Mouse (Mus musculus) adrenal gland, adult 18-20 months (tissue): ENCODE measurements around the gene Zfp277. TPM values are rescaled to one million over a fixed set of nuclear protein-coding genes. Genes with fewer than 3 reads are reported as not detected.

Source experiments
- DNase-seq, 2 experiments: peaks; one replicate each; pipeline ENCODE4 v3.0.0; 2021 to 2022; ENCODE audit warnings: low spot score in 2 of 2
- total RNA-seq, 2 experiments: library from RNA; stranded (reverse); gene quantifications; 1 replicate in 1 of 2; 2 replicates in 1 of 2; pipeline ENCODE4 v1.2.3; 2021

The Zfp277 gene
- total RNA-seq, 2 experiments from 2014 or later = 11.6 to 15.2 TPM

DNA sequence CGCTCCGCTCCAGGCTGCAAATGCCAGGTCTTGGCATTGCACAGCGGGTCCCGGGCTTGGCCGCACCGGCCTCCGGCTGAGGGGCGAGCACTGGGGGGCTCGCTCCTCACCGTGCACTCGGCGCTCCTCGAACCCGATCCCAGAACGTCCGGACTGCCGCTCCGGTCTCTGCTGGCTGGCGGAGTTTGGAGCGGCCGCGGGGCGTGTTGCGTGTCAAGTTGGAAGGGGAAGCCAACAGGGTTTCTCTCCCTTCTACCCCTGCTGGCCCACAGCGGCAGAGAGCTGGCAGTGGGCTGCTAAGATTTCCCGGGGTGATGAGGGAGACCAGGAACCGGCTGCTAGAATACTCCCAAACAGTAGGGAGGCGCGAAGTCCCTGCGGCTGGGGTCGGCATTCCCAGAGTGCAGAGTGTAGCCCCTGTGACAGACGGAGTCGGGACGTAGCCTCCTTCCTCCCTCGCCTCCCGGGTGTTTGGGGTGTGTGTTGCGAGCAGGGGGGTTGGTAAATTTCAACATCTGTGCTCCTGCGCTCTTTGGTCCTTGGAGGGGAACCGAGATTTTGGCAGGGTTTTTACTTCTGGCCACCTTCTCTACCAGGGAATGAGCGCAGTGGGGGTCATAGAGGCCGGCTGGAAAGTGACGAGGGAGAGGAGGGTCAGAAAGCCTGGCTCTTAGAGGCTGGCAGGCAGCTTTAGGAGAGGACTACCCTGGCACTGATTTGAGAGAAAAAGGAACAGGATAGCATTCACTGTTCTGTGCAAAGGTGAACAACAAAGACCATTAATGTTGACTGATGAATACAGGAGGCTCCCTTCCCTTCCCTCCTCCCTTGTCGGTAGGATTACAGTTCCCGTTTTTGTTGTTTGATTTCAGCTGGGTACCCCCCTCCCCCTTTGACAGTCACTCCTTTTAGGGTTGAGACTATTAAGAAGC lies 1.0 kb upstream of the Zfp277 start:
- DNase-seq = peak; percentile 54 to 58

DNA sequence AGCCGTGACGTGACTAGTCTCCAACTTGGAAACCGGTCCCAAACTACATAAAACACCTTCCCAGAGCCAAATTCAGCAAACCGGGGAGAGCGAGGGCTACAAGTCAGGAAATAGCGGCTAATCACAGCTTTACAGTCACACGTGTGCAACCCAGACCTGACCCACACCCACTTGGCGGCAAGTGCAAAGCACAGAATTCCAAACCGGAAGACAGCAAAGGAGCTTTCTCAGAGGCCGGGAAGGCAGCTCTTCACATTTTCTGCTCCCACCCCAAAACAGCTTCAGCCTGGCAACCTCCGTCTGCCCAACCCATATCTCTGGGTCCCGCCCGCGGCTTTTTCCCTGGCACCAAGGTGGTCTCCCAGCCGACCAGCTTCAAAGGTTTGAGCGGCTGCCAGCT lies 496 bp downstream of the Zfp277 start:
- DNase-seq = no peak

DNA sequence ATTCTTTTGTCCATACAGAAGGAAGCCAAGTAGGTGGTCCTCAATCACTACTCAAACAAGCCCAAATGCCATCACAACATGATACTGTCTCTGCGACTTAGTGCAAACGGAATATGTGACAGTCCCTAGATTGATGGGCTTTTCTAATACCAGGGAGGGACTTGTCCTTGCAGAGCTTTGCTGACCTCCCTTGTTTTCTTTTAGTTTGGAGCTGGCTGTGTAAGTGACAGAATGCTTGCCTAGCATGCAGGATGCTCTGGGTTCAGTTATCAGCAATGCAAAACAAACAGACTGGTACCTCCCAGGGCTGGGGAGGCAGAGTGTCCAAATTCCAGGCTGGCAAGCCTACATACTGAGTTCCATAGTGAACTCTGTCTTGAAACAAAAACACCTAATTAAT lies 7.7 kb downstream of the Zfp277 start:
- DNase-seq = no peak

DNA sequence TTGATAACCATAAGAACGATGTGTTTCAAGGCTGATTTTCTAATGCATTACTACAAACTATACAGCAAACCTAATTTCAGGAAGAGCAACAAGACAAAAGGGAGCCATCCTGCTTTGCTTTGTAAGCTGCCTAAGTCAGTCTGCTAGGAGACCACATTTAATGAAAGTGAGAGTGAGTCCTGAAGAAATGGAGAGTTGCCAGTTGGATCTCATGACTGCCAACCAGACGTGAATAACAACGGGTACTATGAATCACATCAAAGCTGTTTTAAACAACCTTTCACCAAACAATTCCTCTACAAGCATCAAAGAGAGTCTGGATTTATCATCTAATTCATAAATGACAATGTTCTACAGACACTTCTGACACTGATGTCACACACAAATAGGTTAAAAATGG lies 11.6 kb downstream of the Zfp277 start:
- no peak for DNase-seq

DNA sequence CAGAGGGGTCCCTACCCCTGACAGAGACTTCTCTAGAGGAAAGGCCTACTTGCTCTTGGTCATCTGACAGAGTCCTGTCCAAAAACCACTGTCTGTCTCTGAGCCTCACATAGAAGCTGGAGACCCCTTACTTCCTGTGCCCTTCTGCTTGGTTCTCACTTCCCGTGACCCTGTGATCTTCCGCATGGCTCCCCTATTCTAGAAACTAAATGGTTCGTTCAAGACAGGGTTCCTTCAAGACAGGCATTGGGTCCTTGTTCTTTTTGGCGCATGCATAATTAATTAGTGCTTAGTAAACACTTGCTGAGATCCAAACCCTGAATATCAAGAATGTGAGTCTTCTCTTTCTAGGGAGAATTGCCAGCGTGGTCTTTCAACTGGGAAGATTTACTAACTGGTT lies 14.6 kb downstream of the Zfp277 start:
- DNase-seq = no peak

DNA sequence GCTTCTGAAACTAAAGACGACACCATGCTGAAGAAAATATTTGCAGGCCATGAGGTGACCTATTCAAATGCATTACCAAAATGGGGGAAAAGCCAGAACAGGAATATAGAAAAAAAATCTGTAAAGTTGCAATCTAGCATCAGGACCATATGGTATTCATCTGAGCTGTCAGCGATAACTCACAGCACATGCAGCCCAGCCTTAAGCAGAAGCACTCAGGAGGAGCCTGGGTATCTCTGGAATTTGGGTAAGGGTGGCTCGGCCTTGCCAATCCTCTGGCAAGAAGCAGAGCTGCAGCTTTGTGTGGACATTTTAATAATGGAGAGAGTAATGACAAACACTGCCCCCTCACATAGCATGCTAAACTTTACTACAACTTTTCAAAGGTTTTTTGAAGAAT lies 15.7 kb downstream of the Zfp277 start:
- no peak for DNase-seq

DNA sequence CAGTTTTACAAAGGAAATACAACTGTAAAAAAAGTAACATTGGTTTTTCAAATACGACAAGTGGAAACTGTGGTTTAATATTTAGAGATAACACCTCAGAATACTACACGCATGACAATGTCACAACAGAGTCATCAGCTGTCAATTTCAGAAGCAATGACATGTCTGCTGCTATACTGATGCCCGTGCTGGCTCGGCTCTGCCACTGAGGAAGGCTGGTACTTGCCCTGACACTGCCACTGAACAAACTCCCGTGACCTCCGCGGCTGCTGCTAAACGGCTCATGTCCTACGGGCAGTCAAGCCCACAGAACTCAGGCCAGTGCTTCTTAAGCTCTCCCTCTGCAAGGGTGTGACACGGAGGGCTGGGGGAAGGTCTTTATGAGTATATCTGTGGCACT lies 18.1 kb downstream of the Zfp277 start:
- no peak for DNase-seq

DNA sequence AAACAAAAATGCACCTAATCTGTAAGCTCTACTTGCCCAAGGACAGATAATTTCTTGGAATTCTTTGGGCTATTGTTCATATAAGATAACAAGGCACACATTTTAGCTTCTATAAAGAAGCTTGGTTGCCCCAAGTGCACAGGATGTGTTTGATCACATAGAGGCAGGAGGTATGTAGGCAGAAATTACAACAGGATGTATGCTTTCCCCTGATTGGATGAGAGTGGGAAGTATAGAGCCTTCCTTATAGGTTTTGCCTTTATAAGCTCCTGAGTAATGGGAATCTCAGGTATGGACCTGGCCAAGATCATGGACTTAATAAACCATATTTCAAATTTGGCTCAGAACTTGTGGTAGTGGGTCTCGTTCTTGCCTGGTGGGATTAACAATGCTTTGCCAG lies 20.7 kb downstream of the Zfp277 start:
- DNase-seq = no peak

DNA sequence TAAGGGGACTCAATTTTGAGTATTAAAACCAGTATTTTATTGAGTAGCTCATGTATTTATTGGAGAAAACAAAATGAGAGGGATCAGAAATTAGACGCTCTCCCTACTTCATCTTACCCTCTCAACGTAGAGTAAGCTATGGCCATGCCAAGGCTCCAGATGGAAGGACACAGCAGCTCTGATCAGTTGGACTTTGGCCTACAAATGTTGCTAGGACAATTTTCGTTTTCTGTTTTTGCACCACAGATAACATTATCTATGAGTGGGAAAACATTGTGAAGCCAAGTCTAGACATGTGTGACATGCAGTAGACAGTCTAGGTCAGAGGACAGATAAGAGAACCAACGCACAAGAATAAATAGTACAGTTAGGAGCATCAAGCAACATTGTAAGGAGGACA lies 28.4 kb downstream of the Zfp277 start:
- no peak for DNase-seq

DNA sequence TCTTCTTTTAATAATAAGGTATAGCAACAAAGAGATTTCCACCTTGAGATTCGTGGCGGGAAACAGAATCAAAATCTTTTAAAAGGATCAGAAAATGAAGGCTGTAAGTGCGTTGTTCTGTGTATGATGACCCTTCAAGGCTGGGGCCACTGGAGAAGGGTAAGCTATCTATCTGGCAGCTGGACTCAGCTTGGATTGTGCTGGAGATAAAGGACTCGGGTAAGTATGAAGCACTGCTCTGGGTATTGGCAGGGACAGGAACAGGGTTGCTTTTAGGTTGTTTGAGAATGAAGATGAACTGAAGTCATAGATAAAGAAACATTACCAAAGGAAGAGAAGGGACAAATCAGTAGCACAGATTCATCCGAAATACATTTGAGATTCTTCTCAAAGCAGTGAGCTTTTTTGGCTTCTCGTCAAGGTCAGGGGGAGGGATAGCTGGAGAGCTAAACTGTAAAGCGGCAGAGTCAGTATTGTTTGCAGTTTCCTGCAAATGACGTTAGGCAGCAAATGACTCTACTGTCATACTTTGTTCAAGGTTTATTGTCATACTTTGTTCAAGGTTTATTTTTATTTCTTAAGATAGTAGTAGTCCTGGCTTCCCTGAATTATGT lies 30.3 kb downstream of the Zfp277 start:
- no peak for DNase-seq

DNA sequence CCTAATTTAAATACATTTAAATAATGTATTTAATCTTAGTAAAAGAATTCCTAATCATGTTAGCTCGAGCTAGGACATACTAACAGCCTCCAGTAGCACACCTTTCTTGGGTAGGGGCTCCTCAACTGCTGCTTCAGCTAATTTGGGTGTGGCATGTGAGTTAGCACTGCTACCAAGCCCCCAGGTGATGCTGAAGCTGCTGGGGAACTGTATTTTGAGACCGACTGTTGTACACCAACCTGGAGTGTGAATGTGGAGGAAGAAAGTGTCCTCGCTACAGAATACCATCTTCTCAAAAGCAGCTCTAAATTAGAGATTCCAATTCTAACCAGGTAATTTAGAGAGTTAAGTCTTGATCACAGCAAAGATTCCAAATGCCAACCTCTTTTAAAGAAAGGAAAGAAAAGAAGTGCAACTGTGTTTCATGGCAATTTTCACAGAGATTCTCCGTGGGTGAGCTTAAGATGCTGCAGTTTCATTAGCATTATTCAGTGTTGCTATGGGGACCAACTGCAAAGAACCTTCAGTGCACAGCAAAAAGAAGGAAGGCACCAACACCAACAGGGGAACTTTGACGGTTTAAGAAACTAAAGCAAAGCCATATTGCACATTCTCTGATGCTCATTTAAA lies 30.9 kb downstream of the Zfp277 start:
- DNase-seq = no peak

DNA sequence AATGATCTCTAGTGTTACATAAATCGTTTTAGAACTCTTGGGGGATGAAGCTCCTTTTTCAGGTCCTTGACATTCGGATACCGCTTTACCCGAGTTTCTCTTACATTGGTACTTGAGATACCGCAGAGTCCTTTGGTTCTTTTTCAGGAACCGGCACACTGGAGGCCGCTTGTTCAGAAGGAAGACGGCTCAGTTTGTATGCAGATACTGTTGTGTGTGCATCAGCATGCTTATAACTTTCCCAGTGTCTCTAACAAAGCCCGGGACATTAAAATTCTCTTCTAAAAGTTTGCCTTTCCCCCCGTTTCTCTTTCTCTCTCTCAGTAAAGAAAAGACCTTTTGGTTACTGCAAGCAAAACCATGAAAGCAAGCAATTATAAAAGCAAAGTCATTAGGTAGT lies 45.9 kb downstream of the Zfp277 start:
- no peak for DNase-seq

DNA sequence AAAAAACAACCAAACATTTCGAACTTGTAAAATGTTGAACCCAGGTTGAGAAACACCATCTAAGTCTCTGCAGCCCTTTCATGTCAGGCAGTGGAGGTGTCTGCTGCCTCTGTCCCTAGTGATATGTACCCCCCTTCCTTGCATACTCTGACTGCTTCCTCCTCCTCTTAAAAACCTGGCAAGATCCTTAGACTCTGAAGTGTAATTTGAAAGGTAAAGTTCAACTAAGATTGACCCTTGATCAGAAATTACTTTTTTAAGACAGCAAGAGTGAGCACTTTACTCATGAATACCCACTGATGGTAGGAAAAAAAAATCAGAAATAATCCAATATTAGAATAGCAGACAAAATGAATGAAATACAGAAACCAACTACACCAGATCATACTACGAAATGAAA lies 46.3 kb downstream of the Zfp277 start:
- DNase-seq = no peak

DNA sequence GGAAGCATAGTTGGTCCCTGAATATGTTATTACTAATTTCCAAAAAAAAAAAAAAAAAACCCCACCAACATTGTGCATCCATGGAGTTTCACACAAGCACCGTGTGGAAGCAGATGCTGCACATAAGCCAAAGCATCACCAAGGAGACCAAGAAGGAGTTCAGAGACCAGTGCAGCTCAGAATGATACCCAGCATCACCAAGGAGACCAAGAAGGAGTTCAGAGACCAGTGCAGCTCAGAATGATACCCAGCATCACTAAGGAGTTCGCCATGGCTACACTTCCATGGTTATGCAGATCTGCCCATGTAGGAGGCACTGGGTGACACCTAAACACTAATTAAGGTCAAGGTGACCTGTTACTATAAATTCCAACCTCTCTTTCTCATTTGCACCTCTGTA lies 46.8 kb downstream of the Zfp277 start:
- DNase-seq = no peak

DNA sequence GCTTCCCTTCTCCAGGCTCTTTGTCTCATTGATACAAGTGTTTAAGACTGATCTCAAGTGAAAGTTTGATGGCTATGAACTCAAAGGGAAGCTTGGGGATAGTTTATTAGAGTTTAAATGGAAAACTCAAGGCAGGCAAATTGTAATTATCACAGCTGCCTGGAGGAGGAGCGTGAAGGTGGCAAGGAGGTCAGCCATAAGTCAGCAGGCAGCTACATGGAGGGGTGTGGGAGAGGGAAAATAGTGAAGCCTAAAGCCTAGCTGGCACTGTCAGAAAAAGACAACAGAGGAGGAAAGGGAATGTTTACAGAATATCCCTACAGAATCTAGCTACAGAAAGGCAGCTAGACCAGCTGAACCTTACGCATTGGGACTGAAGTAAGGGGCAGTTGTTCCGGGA lies 52.8 kb downstream of the Zfp277 start:
- DNase-seq = no peak

DNA sequence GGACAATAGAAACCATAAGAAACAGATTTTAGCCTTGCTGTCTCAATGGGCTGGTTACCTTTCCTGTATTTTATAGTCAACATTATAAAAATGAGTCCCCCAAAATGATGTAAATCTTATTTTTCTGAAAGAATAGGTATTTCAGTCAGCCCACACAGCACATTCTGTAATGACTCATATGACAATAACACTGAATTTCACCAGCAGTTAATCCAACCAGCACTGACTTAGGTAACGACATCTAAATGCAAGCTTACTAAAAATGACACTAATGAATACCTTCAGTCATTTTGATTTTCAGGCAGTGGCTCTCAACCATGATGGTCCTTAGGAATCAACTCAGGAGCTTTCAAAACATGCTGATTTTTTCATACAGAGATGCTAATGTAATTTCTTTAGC lies 54.4 kb downstream of the Zfp277 start:
- DNase-seq = no peak

DNA sequence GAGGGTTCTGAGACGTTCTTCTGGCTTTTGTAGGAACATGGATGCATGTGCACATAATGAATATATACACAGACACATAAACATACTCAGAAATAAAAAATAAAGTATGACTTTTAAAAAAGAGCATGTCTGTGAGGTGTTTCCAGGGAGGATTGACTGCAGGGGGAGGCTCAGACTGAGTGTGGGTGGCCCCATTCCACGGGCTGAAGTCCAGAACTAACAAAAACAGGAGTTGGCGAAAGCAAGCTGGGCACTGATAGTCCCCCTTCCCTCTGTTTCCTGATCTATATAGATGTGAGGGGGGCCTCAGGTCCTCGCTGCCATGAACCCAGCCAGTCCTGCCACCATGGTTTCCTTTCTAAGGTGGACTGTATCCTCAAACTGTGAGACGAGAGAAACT lies 57.9 kb downstream of the Zfp277 start:
- DNase-seq = no peak

DNA sequence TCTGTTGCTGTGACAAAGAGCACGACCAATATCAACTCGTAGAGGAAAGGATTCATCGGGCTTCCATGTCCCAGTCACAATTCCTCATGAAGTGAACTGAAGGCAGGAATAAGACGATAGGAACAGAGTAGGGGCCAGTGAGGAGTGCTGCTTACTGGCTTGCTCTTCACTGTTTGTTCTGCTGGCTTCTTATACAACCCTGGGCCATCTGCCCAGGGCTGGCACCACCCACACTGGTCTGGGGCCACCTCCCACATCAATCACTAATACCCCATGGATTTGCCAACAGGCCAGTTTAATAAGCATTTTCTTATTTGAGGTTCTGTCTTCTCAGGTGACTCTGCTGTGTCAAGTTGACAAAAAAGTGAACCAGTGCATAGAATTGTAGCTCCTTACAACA lies 60.4 kb downstream of the Zfp277 start:
- DNase-seq = no peak

DNA sequence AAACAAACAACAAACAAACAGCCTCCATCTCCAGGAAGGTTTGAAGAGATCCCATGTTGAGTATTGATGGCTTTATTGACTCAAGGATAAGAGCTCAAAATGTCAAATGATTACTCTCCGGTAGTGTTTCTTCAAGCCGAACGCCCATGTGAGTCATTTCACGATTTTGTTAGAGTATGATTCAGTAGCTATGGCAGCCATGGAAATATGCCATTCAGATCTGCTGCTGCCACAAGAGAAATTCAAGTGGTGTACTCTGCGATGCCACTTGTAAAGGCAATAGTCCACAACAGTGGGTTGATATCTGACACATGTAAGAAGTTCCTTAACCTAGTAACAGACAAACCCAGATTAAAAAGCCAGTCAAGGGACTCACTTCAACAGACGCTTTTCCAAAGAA lies 62.0 kb downstream of the Zfp277 start:
- no peak for DNase-seq

DNA sequence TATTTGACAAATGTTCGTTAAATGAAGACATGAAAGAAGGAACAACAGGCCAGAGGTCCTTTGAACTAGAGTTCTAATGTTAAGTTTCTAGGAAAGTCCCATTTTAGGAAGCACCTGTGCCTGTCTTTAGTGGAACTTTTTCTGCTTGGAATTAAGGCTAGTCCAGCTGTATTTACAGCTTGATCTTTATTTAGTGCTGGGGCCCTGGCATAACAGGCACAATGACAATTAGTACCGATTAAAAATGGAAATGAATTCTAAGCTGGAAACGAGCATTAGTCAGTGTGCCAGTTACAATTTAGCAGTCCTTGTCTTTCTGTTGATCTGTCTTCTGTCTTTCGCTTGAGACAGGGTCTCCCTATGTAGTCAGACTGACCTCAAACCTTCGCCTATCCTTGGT lies 63.2 kb downstream of the Zfp277 start:
- DNase-seq = no peak

DNA sequence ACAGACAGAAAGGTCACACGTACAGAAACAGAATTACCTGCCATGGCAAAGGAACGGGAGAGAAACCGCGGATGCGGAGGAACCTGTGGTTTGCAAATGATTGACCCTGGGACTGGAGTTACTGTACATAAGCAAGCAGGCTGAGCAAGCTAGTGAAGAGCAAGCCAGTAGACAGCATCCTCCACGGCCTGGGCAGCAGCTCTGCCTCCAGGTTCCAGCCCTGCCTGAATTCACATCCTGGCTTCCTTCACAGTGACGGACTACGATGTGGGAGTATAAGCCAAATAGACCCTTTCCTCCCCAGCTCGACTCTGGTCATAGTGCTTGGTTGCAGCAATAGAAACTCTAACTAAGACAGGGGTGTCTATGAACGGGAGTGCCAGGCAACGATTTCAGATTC lies 63.9 kb downstream of the Zfp277 start:
- DNase-seq = no peak

DNA sequence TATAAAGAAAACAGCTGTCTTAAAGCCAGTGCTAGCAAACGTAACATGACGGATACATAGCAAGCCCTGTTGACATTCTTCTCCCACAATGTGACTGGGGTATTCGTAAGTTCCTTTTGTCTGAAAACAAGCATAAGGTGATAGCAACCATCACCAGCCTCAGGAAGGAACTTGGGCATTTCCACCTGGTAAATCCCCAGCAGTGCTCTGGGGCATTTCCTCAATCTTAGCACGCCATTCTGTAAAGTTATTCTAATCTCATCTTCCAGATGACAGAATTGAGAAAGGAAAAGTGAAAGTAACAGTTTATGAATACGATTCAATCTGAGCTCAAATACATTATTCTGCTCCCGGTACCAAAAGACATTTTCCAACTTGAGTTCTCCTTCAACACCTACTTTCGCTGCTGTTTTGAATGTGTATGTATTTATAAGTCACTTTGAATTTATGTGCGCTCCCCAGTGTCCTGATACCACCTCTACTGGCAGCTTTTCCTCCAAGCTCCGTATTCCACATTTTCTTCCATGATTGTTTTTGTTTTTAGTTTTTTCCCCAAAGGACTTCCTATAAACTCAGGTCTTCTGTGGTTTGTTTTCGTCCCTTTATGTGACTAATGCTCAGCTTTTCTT lies 64.4 kb downstream of the Zfp277 start:
- no peak for DNase-seq
